Mouse (Mus musculus) limb, embryonic 12.5 days (tissue): ENCODE measurements around the gene 2010111I01Rik. TPM values are rescaled to one million over a fixed set of nuclear protein-coding genes. Genes with fewer than 3 reads are reported as not detected.
A peak's percentile ranks its signal among the peaks of the same experiment; 100 is the strongest.

ENCODE experiments used
- ATAC-seq: fragments of 200-750 bp; cut with Nextera tagmentation; 2 replicates; pipeline ENCODE4 v1.8.0; 2017; ENCODE audit warnings: low read depth, moderate TSS enrichment; ENCODE audit not compliant: insufficient number of reproducible peaks, insufficient read depth, low FRiP score, low TSS enrichment
- H3K27ac ChIP-seq: fragments of 300-500 bp; sonication (generic); 2 replicates; pipeline ENCODE4 v1.5.1; 2016; ENCODE audit warnings: mild to moderate bottlenecking, moderate library complexity
- H3K27me3 ChIP-seq: fragments of 300-500 bp; sonication (generic); 2 replicates; pipeline ENCODE4 v1.6.1; 2016; ENCODE audit warnings: mild to moderate bottlenecking, moderate library complexity
- H3K36me3 ChIP-seq: fragments of 300-500 bp; sonication (generic); 2 replicates; pipeline ENCODE4 v1.6.1; 2016; ENCODE audit warnings: mild to moderate bottlenecking, moderate library complexity
- H3K4me1 ChIP-seq: fragments of 300-500 bp; sonication (generic); replicated peaks from 2 replicates; pipeline ENCODE4 v1.6.1; 2016
- H3K4me2 ChIP-seq: fragments of 300-500 bp; sonication (generic); 2 replicates; pipeline ENCODE4 v1.6.1; 2016; ENCODE audit warnings: mild to moderate bottlenecking, moderate library complexity
- H3K4me3 ChIP-seq: fragments of 300-500 bp; sonication (generic); replicated peaks from 2 replicates; pipeline ENCODE4 v1.5.1; 2016; ENCODE audit warnings: mild to moderate bottlenecking
- H3K9ac ChIP-seq: fragments of 300-500 bp; sonication (generic); replicated peaks from 2 replicates; pipeline ENCODE4 v1.6.1; 2016; ENCODE audit warnings: mild to moderate bottlenecking, moderate library complexity
- H3K9me3 ChIP-seq: fragments of 300-500 bp; sonication (generic); 2 replicates; pipeline ENCODE4 v1.6.1; 2016; ENCODE audit warnings: mild to moderate bottlenecking, moderate library complexity
- WGBS: fragments of 180-500 bp; shearing (Covaris S2); methylation state at CpG from one replicate; pipeline ENCODE4 v1.1.7; 2016; 5-methylcytosine and 5-hydroxymethylcytosine counted together
- polyA plus RNA-seq: library from polyadenylated mRNA; unstranded; fragments of >200 nt; fragmentation: Nextera tagmentation; extraction: Ambion mirVana; gene quantifications from 2 replicates; pipeline ENCODE4 v1.2.1, GENCODE M21; 2016

2010111I01Rik gene
- polyA plus RNA-seq, 1 experiment from 2014 or later = 207 TPM

GRCm38 (mm10) chr13:62939371-62939770 is 25.3 kb upstream of the 2010111I01Rik start:
- Histone ChIP-seq H3K9me3 (no peaks in the 10 kb centered on the region), H3K4me2 (no peak overlapping the region), H3K27ac (no peak overlapping the region), H3K36me3 (no peaks in the 10 kb centered on the region), H3K4me1 (peaks cover 23% of the 10 kb centered on the region), H3K9ac (no peak overlapping the region), H3K4me3 (no peak overlapping the region), H3K27me3 (no peaks in the 10 kb centered on the region)
- no peak for ATAC-seq
- WGBS = 71% methylated on average over 3 of the region's 3 CpGs

GRCm38 (mm10) chr13:62939797-62940196 is 24.9 kb upstream of the 2010111I01Rik start:
- no peaks in the 10 kb centered on the region for H3K27me3 ChIP-seq
- H3K4me2 ChIP-seq = no peak overlapping the region
- H3K36me3 ChIP-seq = no peaks in the 10 kb centered on the region
- H3K9ac ChIP-seq = no peak overlapping the region
- 94% methylated on average over 4 of the region's 4 CpGs for WGBS
- H3K9me3 ChIP-seq = no peaks in the 10 kb centered on the region
- H3K27ac ChIP-seq = no peak overlapping the region
- no peak for ATAC-seq
- peaks cover 27% of the 10 kb centered on the region for H3K4me1 ChIP-seq
- H3K4me3 ChIP-seq = no peak overlapping the region

DNA sequence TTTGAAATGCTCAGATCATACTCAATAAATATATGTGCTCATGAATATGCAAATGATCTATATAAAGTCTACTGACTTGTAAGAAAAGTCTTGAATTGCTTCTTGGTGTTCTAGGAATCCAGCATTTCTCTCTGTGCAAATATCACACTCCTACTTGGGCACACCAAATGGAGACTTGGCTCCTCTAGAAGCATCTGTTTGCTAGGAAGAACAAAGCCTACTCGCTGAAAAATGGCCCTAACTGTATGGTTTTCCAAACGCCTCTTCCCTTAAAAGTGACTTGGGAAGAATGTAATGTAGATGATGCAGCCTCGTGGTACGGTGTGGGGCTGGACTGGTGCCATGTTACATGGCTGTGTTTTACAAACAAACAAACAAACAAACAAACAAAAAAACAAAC is 24.0 kb upstream of the 2010111I01Rik start:
- no peak overlapping the region for H3K9ac ChIP-seq
- no peak for ATAC-seq
- H3K27me3 ChIP-seq = no peaks in the 10 kb centered on the region
- peak overlapping the region; percentile 37; the same call in 1 of the 2 replicates for H3K4me2 ChIP-seq
- H3K36me3 ChIP-seq = no peaks in the 10 kb centered on the region
- 77% methylated on average over 4 of the region's 4 CpGs for WGBS
- no peak overlapping the region for H3K4me3 ChIP-seq
- peaks cover 32% of the 10 kb centered on the region for H3K4me1 ChIP-seq
- no peaks in the 10 kb centered on the region for H3K9me3 ChIP-seq
- H3K27ac ChIP-seq = peak overlapping the region; percentile 83

DNA sequence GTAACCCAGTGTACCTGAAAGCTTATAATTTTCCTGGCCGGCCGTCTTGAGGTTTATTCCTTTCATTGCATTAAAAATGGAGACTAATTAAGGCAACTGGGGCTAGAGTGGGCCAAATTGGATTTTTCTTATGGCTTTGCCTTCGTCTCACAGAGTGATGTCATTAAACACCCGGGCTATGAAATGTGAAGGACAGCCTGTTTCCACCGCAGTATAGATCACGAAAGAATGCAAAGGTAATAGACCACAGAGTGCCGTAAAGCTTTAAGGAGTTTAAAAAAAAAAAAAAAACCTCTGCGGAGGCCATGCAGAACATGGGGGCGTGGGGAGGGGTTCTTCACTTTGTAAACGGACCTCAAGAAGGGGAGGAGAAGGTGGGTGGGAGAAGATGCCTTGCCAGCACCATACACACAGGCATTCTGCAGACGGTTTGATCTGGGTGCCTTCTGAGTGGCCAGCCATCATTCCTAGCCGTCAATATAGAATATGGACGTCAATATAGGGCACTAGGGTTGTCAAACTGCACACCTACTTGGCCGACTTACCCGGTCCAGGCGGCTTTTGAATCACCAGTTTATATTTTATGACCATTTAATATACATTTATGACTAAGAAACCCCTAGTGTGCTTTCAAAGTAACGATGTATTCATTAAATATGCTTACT is 23.2 kb upstream of the 2010111I01Rik start:
- Histone ChIP-seq H3K27ac (peak overlapping the region; percentile 83), H3K27me3 (no peaks in the 10 kb centered on the region), H3K9me3 (no peaks in the 10 kb centered on the region), H3K4me2 (peak overlapping the region; percentile 37), H3K9ac (no peak overlapping the region), H3K36me3 (no peaks in the 10 kb centered on the region), H3K4me3 (no peak overlapping the region), H3K4me1 (peaks cover 32% of the 10 kb centered on the region)
- 30% methylated on average over 17 of the region's 17 CpGs for WGBS
- peak; percentile 64 for ATAC-seq

GRCm38 (mm10) chr13:62943274-62943830 is 21.3 kb upstream of the 2010111I01Rik start:
- H3K9ac ChIP-seq = no peak overlapping the region; the same call in 1 of the 2 replicates
- ATAC-seq = no peak
- no peaks in the 10 kb centered on the region for H3K36me3 ChIP-seq
- H3K27ac ChIP-seq = peak overlapping the region; percentile 79
- H3K9me3 ChIP-seq = no peaks in the 10 kb centered on the region
- H3K4me1 ChIP-seq = peaks cover 32% of the 10 kb centered on the region
- H3K27me3 ChIP-seq = no peaks in the 10 kb centered on the region
- H3K4me2 ChIP-seq = no peak overlapping the region
- no peak overlapping the region for H3K4me3 ChIP-seq
- whole genome bisulfite sequencing = 67% methylated on average over 7 of the region's 7 CpGs

DNA sequence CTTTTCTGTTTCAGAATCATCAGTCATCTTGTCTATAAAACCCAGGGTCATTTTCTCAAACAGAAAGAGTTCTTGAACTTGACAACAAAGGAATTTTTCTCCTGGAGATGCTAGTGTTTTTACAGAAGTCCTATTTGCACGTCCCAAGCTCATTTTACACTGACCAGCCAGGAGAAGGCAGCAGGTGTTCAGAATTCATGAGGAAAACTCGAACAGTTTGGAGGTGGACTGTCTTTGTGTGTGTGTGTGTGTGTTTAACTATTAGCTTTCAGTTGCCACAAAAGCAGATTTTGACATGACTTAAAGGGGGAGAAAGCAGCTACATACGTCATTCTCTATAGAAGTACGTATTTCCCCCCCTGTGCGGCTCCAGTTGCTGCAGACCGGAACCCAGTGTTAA is 20.6 kb upstream of the 2010111I01Rik start:
- Histone ChIP-seq H3K4me2 (no peak overlapping the region), H3K36me3 (no peaks in the 10 kb centered on the region), H3K9ac (no peak overlapping the region), H3K27ac (peak overlapping the region; percentile 79), H3K27me3 (no peaks in the 10 kb centered on the region), H3K4me1 (peaks cover 34% of the 10 kb centered on the region), H3K9me3 (no peaks in the 10 kb centered on the region), H3K4me3 (no peak overlapping the region)
- ATAC-seq = no peak
- WGBS = 63% methylated on average over 6 of the region's 6 CpGs

DNA sequence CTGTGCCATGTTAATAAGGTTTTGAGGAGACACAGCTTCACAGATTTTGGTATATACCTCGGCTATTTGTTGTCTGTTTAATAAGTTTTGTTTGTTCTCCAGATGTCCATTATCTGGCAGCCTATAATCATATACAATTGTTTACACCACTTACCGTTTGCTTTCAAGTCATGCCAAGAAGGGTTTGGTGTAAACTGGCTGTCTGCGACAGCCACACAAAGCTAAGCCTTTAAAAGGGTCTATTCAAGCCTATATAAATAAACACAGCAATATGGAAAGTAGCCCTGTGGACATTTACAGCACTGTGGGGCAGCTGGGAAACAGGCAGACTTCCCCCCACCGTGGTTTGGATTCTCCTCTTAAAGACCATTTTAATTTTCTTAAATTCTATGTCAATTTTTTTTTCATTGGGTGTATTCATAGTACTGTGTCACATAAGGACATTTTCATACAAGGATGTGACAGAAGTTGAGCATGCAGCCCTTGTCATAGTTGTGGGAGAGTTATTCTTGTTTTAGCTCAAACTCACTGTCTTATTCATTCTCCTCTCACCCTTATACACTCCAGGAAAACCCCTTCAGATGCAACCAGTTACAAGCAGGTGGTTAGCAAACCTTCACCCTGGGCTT is 15.0 kb upstream of the 2010111I01Rik start:
- H3K4me3 ChIP-seq = no peak overlapping the region
- H3K4me2 ChIP-seq = no peak overlapping the region
- H3K9me3 ChIP-seq = no peaks in the 10 kb centered on the region
- peaks cover 31% of the 10 kb centered on the region for H3K4me1 ChIP-seq
- no peaks in the 10 kb centered on the region for H3K36me3 ChIP-seq
- H3K27me3 ChIP-seq = no peaks in the 10 kb centered on the region
- peak; percentile 48; the same call in 1 of the 2 replicates for ATAC-seq
- WGBS = 18% methylated on average over 4 of the region's 4 CpGs
- H3K9ac ChIP-seq = no peak overlapping the region
- peak overlapping the region; percentile 70 for H3K27ac ChIP-seq

DNA sequence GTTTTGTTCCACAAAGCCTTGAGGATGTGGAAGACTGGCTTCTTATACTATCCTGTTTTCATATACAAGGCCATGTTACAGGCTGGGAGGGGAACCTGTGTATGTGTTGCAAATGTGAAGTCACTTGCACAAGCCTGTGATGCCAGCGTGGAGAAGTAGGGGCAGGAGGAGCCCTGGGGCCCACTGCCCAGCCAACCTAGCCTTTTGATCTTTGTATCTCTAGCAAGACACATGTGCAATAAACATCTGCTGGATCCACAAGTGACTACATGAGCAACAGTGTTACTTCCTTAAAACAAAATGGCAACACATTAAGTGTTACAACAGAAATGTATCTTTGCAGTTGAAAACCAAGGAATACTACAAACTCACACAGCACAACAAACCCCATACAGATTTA is 13.1 kb upstream of the 2010111I01Rik start:
- WGBS = 60% methylated on average over 1 of the region's 1 CpGs
- H3K4me2 ChIP-seq = no peak overlapping the region
- no peak overlapping the region for H3K9ac ChIP-seq
- no peaks in the 10 kb centered on the region for H3K36me3 ChIP-seq
- H3K4me3 ChIP-seq = no peak overlapping the region
- peak overlapping the region; percentile 53 for H3K27ac ChIP-seq
- ATAC-seq = no peak
- H3K9me3 ChIP-seq = no peaks in the 10 kb centered on the region
- no peaks in the 10 kb centered on the region for H3K27me3 ChIP-seq
- peaks cover 26% of the 10 kb centered on the region for H3K4me1 ChIP-seq

- H3K4me1 ChIP-seq = peaks cover 31% of the 10 kb centered on the region
- H3K9me3 ChIP-seq = no peaks in the 10 kb centered on the region
- ATAC-seq = no peak; the same call in 1 of the 2 replicates
- no peak overlapping the region for H3K9ac ChIP-seq
- no peaks in the 10 kb centered on the region for H3K36me3 ChIP-seq
- WGBS = 64% methylated on average over 3 of the region's 3 CpGs
- H3K27me3 ChIP-seq = no peaks in the 10 kb centered on the region
- H3K27ac ChIP-seq = peak overlapping the region; percentile 53
- no peak overlapping the region for H3K4me3 ChIP-seq
- no peak overlapping the region for H3K4me2 ChIP-seq
These were observed 12.6 kb upstream of the 2010111I01Rik start for GRCm38 (mm10) chr13:62952047-62952446.

DNA sequence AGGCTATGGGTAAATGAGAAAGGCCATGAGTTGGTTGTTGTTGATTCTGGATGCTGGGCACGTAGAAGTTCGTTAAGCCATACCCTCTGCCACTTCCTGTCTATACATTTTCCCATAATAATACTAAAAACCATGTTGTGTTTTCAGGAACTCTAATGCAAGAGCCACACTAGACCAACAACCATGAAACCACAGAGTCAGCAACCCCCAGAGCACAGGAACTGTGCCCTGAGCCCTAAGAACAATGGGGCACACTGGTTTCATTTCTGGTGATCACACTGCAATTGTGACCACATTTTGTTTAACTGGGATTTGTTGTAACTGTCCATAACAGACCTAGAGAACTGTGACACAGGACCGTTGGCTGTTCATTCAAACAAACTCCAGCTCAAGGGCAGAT is 12.1 kb upstream of the 2010111I01Rik start:
- Histone ChIP-seq H3K27ac (peak overlapping the region; percentile 53; the same call in 1 of the 2 replicates), H3K9ac (no peak overlapping the region), H3K4me2 (no peak overlapping the region), H3K27me3 (no peaks in the 10 kb centered on the region), H3K4me1 (peaks cover 33% of the 10 kb centered on the region), H3K36me3 (no peaks in the 10 kb centered on the region), H3K4me3 (no peak overlapping the region), H3K9me3 (no peaks in the 10 kb centered on the region)
- 74% methylated on average over 3 of the region's 3 CpGs for WGBS
- ATAC-seq = no peak

DNA sequence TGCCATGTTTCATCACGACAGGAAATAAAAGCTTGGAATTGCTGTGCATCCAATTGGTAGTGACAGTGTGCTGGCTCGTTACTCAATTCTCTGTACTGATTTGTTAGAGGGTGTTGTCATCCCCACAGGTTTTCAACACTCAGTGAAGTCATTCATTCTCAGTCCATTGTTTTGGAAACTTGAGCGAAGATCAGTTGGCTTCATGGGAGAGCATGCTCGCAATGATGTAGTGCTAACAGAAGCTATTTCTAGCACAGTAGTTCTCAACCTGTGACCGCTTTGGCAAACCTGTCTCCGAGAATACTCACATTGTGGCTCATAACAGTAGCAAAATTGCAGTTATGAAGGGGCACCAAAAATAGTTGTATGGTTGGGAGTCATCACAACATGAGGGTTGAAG is 8.7 kb upstream of the 2010111I01Rik start:
- no peak for ATAC-seq
- Histone ChIP-seq H3K4me2 (no peak overlapping the region), H3K27ac (no peak overlapping the region), H3K4me1 (peaks cover 19% of the 10 kb centered on the region), H3K36me3 (no peaks in the 10 kb centered on the region), H3K9me3 (no peaks in the 10 kb centered on the region), H3K4me3 (no peak overlapping the region), H3K9ac (no peak overlapping the region), H3K27me3 (no peaks in the 10 kb centered on the region)
- 93% methylated on average over 6 of the region's 6 CpGs for WGBS
